Mouse (Mus musculus) forebrain, embryonic 15.5 days (tissue): Measurements from ENCODE around the gene Gm21783. TPM values are rescaled to one million over a fixed set of nuclear protein-coding genes. Genes with fewer than 3 reads are reported as not detected.
"Not testable (repeated sequence)": the region's sequence is repeated elsewhere in the genome, so short reads cannot be mapped to it uniquely, and the experiment has no call there.

Source experiments
- ATAC-seq: fragments of 200-750 bp; cut with Nextera tagmentation; replicated peaks from 2 replicates; pipeline ENCODE4 v1.8.0; 2017; ENCODE audit warnings: mild to moderate bottlenecking, moderate TSS enrichment, moderate library complexity
- H3K27ac ChIP-seq: fragments of 300-500 bp; sonication (generic); replicated peaks from 2 replicates; pipeline ENCODE4 v1.5.1; 2015; ENCODE audit warnings: mild to moderate bottlenecking, inconsistent platforms
- H3K27me3 ChIP-seq: fragments of 300-500 bp; sonication (generic); 2 replicates; pipeline ENCODE4 v1.6.1; 2015; ENCODE audit warnings: inconsistent platforms
- H3K36me3 ChIP-seq: fragments of 300-500 bp; sonication (generic); 2 replicates; pipeline ENCODE4 v1.6.1; 2015; ENCODE audit warnings: mild to moderate bottlenecking, inconsistent platforms
- H3K4me1 ChIP-seq: fragments of 300-500 bp; sonication (generic); 2 replicates; pipeline ENCODE4 v1.6.1; 2015; ENCODE audit warnings: inconsistent platforms
- H3K4me2 ChIP-seq: fragments of 300-500 bp; sonication (generic); replicated peaks from 2 replicates; pipeline ENCODE4 v1.6.1; 2015; ENCODE audit warnings: mild to moderate bottlenecking, inconsistent platforms
- H3K4me3 ChIP-seq: fragments of 300-500 bp; sonication (generic); 2 replicates; pipeline ENCODE4 v1.5.1; 2015; ENCODE audit warnings: mild to moderate bottlenecking, inconsistent platforms
- H3K9ac ChIP-seq: fragments of 300-500 bp; sonication (generic); replicated peaks from 2 replicates; pipeline ENCODE4 v1.6.1; 2015; ENCODE audit warnings: mild to moderate bottlenecking, inconsistent platforms
- H3K9me3 ChIP-seq: fragments of 300-500 bp; sonication (generic); 2 replicates; pipeline ENCODE4 v1.6.1; 2016; ENCODE audit warnings: inconsistent platforms
- WGBS: fragments of 180-500 bp; shearing (Covaris S2); methylation state at CpG from one replicate; pipeline ENCODE4 v1.1.7; 2015; ENCODE audit warnings: mixed read lengths; 5-methylcytosine and 5-hydroxymethylcytosine counted together
- polyA plus RNA-seq: library from polyadenylated mRNA; unstranded; fragments of >200 nt; fragmentation: Nextera tagmentation; extraction: Ambion mirVana; gene quantifications from 2 replicates; pipeline ENCODE4 v1.2.1, GENCODE M21; 2015

Gene Gm21783
- polyA plus RNA-seq = not detected in 2 replicates

- H3K27me3 ChIP-seq, H3K4me3 ChIP-seq, H3K9me3 ChIP-seq, ATAC-seq, H3K9ac ChIP-seq, H3K4me2 ChIP-seq, H3K36me3 ChIP-seq, H3K4me1 ChIP-seq, H3K27ac ChIP-seq: not testable (repeated sequence)
- WGBS = no CpG with 5 or more reads among the region's 1 CpGs
Measured at GRCm38 (mm10) chrY:44981163-44981562, at the start of gene Gm21783. Gm21783 (minus strand) TSS chrY:44981263.
